Mouse (Mus musculus): ENCODE data around the gene Fzr1.

DNA sequence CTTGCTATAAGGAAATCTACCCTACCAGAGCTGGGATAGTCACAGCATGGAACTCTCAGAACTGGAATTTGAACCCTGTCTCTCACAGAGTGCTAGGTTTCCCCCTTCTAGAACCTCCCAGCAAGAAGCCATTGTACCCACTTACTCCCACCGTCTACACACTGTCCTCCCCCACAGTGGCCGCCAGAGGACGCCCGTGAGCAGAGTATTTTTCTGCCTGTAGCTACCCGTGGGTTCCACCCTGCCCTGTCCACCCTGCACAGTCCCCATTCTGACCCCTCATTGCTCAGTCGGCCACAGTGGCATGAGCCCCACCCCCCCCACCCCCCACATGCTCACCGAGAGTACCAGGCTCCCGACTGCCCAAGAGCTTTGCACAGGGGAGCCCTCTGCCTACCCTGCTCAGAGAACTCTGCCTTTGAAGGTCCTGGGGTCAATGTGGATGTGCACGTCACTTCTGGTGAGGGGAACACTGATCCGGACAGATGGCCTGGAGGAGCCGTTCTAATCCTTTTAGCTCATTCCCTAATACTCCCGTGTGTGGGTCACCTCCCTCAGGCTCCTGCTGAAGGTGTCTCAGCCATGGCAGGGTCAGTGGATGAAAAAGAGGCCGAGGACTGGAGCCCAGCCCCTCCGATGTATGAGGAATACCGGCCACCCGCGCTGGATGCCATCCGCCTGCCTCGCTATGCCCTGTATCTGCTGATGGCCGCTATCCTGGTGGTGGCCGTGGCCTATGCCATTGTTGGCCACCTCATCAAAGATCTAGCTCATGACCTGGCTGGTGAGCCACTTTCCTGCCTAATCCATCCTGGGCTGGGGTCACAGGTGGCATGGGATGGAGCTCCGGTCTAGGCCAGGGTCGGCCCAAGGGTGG, 11.7 kb upstream of the Fzr1 start:
- peak; percentile 85; the same call in 1 of the 2 replicates for TF ChIP-seq CTCF (IDR thresholded peaks at IDR 0.05; ENCODE audit: borderline replicate concordance, control insufficient read depth, extremely low read depth, insufficient read depth, low read length, poor library complexity)
- no peak for TF ChIP-seq POLR2A (IDR thresholded peaks at IDR 0.05; ENCODE audit: control insufficient read depth, extremely low read depth, insufficient read depth, low read length, poor library complexity)

Data from thymus, adult 2 months (tissue).